Mouse (Mus musculus) layer of hippocampus, adult 2 months (tissue): Measurements from ENCODE around the gene Gnb4. TPM values are rescaled to one million over a fixed set of nuclear protein-coding genes. Genes with fewer than 3 reads are reported as not detected.
A peak's percentile ranks its signal among the peaks of the same experiment; 100 is the strongest.

Experiments
- DNase-seq, 2 experiments: peaks; one replicate each; pipeline ENCODE4 v3.0.0; 2022; ENCODE audit warnings: low spot score in 2 of 2
- H3K27ac ChIP-seq: fragments of 200-600 bp; 2 replicates; pipeline ENCODE4 v1.8.1; 2022
- H3K4me3 ChIP-seq: fragments of 200-600 bp; 2 replicates; pipeline ENCODE4 v1.8.1; 2022; ENCODE audit warnings: mild to moderate bottlenecking
- CTCF ChIP-seq: fragments of 200-600 bp; conservative IDR thresholded peaks from 2 replicates; pipeline ENCODE4 v1.8.1; 2022; ENCODE audit warnings: antibody characterized with exemption, mild to moderate bottlenecking, moderate library complexity
- total RNA-seq, 2 experiments: library from RNA; stranded (reverse); gene quantifications; 2 replicates each; pipeline ENCODE4 v1.2.3; 2021

Gene Gnb4
- total RNA-seq, 2 experiments from 2014 or later = 12.4 to 18.6 TPM

GRCm38 (mm10) chr3:32601055-32601454, 15.3 kb downstream of the Gnb4 start:
- H3K4me3 ChIP-seq = no peak overlapping the region
- DNase-seq = no peak
- no peak for TF ChIP-seq CTCF
- H3K27ac ChIP-seq = no peak overlapping the region

DNA sequence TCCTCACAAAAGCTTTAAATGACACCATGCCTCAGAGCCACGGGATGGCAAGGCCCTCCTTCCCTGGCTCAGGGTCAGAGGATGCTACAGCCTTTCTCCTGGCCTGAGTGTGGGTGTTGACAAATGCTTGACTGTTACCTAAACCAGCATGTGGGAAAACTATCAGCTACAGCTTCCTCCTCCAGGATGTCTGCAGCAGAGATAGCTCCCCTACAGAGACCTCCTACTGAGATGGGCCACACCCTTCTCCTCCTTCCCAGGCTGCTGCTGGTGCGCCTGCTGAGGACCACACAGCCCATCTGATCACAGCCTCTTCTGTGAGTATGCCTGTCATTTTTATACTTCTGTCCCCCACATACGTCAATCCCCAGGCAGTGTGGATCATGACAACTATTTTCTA, 17.1 kb downstream of the Gnb4 start:
- no peak for TF ChIP-seq CTCF
- no peak for DNase-seq
- H3K27ac ChIP-seq = no peak overlapping the region

GRCm38 (mm10) chr3:32595080-32595479, 21.3 kb downstream of the Gnb4 start:
- Histone ChIP-seq H3K27ac (no peak overlapping the region), H3K4me3 (no peak overlapping the region)
- TF ChIP-seq CTCF = no peak
- DNase-seq = no peak

More for the DNA sequence above, 17.1 kb downstream of the Gnb4 start:
- no peak overlapping the region for H3K4me3 ChIP-seq

GRCm38 (mm10) chr3:32586274-32586673, 30.1 kb downstream of the Gnb4 start:
- H3K27ac ChIP-seq = no peak overlapping the region
- no peak for DNase-seq
- peak; percentile 17; the same call in 1 of the 2 replicates for TF ChIP-seq CTCF
- no peak overlapping the region for H3K4me3 ChIP-seq

DNA sequence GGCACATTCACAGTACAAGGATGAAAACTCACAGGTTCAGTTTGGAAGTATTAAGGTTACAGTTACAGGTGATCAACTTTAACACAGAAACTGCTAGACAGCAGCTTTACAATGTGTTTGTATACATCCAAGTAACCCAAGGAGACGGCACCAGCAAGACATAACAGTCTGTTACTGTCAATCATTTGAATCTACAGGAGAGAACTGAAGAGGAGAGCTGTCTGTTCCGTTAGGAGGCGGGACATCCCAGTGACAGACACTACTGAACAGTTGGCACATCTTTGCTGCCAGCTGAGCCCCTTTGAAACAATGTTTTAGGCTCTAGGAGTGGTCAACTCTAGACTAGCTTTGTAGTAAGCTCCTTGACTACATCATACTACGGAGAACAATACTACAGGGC, 32.9 kb downstream of the Gnb4 start:
- H3K4me3 ChIP-seq = no peak overlapping the region
- DNase-seq = no peak
- no peak overlapping the region for H3K27ac ChIP-seq
- no peak for TF ChIP-seq CTCF

DNA sequence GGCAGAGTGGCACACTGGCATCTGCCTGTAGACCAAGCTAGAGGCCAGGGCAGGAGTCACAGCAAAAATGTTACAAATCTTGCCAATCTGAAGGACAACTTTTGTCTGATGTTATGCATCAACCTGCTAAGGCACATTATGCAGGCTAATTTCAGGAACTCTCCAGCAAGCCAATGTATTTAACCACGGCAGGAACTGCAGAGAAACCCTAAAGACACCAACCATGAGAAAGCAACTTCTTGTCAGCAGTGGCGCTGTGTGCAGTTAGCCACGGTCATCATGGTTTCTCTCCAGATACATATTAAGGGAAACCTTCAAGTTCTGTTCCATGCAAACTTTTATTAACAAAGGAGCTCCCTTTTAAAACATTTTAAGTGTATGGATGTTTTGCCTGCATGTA, 34.5 kb downstream of the Gnb4 start:
- H3K27ac ChIP-seq = no peak overlapping the region
- no peak overlapping the region for H3K4me3 ChIP-seq
- no peak for DNase-seq
- no peak for TF ChIP-seq CTCF

DNA sequence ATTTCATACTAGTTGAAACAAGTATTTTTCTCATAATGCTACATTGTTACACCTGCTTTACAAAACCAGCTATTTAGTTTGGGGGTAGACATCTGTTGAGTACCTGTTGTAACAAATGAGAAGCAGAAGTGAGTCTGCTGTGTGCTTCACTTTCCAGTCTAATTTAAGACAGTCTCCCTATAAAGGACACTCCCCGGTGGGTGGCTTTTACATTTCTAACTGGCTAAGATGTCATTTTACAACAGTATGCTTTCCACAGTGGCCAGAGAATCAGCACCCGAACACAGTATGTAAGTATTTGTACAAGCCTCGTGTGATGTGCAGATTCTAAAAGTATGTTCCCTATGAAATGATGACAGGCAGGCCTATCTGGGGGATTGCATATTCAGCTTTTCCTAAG, 35.6 kb downstream of the Gnb4 start:
- H3K4me3 ChIP-seq = no peak overlapping the region
- no peak for DNase-seq
- H3K27ac ChIP-seq = no peak overlapping the region
- TF ChIP-seq CTCF = no peak

- no peak for TF ChIP-seq CTCF
- Histone ChIP-seq H3K4me3 (no peak overlapping the region), H3K27ac (no peak overlapping the region)
- DNase-seq = no peak
Measured at GRCm38 (mm10) chr3:32578772-32579171, 37.6 kb downstream of the Gnb4 start.

DNA sequence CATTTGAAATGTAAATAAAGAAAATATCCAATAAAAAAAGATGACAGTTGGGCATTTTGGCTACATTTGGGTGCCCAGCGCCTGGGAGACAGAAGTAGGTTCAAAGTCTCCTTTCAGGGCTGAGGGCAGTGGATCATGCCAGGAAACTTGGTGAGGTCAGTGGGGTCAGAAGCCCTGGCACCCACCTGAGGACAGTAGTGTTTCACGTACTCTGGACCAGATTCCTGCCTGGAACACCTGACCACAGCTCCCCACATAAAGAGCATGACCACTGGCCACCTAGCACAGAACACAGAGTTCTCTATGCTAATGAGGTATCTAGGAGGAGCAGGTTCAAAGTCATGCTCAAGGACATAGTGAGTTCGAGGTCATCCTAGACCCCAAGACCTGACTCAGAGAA, 41.2 kb downstream of the Gnb4 start:
- no peak overlapping the region for H3K27ac ChIP-seq
- DNase-seq = no peak
- no peak for TF ChIP-seq CTCF
- H3K4me3 ChIP-seq = no peak overlapping the region

GRCm38 (mm10) chr3:32573881-32574280, 42.5 kb downstream of the Gnb4 start:
- Histone ChIP-seq H3K4me3 (no peak overlapping the region), H3K27ac (no peak overlapping the region)
- TF ChIP-seq CTCF = no peak
- DNase-seq = no peak

- no peak overlapping the region for H3K4me3 ChIP-seq
- no peak for TF ChIP-seq CTCF
Measured at GRCm38 (mm10) chr3:32573086-32573485, 43.3 kb downstream of the Gnb4 start.

DNA sequence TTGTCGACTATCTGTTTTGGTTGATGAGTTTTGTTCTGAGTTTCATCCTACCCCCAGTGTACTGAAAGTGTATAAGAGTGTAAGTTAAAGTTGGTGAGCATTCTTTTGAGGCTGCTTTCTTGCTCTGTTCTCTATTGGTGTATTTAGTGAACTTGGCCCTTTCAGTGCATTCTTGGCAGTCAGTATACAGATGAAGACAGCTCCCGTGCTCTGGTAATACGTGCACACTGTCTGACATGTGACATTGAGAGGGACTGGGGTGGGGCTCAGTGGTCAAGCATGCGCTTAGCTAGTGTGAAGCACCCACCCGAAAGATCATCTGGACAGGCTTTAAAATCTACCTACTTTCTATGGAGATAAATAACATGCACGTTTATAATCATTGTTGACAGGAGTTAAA, 53.0 kb downstream of the Gnb4 start:
- no peak for TF ChIP-seq CTCF
- Histone ChIP-seq H3K27ac (no peak overlapping the region), H3K4me3 (no peak overlapping the region)
- no peak for DNase-seq

More at GRCm38 (mm10) chr3:32573086-32573485, 43.3 kb downstream of the Gnb4 start:
- no peak for DNase-seq
- H3K27ac ChIP-seq = no peak overlapping the region

GRCm38 (mm10) chr3:32553061-32553460, 63.3 kb downstream of the Gnb4 start:
- Histone ChIP-seq H3K4me3 (no peak overlapping the region), H3K27ac (no peak overlapping the region)
- peak; percentile 66 for TF ChIP-seq CTCF
- DNase-seq = no peak

DNA sequence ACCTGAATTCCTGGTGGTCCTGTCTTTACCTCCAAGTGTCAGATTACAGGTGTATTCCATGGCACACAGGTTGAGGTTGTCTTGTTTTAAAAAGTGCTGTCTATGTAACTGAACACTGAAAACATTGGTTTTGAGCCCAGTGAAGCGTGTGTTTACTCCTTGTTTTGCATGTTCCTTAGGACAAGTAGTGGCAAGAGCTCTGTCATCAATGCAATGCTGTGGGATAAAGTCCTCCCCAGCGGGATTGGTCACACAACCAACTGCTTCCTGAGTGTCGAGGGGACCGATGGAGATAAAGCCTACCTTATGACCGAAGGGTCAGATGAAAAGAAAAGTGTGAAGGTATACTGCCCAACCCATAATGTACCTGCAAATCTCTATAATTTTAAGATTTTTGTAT, 78.3 kb downstream of the Gnb4 start:
- Histone ChIP-seq H3K27ac (peak overlapping the region; percentile 83), H3K4me3 (no peak overlapping the region; the same call in 1 of the 2 replicates)
- no peak for DNase-seq
- TF ChIP-seq CTCF = no peak

DNA sequence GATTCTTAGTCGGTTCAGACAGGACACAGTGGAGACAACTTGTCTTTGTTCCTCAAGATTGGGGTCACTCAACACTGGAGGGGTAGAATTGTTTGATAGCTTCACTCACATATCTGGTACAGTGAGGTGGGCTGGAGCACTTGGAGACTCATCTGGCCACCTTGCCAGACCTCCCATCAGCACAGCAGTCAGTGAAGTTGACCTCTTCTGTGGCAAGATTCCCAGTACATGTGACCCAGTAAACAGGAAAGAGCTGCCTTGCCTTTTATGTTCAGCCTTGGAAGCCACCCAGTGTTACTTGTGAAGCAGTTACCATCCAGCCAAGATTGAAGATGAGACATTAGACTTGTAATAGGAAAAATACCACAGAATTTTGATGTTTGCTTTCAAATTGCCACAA, 78.8 kb downstream of the Gnb4 start:
- peak; percentile 37 to 65 for DNase-seq
- no peak for TF ChIP-seq CTCF
- Histone ChIP-seq H3K27ac (peak overlapping the region; percentile 83), H3K4me3 (peak overlapping the region; percentile 5; the same call in 1 of the 2 replicates)
